Mouse (Mus musculus) urinary bladder, adult 18-20 months (tissue): Measurements from ENCODE around the gene Gm49369.
A peak's percentile ranks its signal among the peaks of the same experiment; 100 is the strongest.

Experiments used
- DNase-seq, 2 experiments: peaks; one replicate each; pipeline ENCODE4 v3.0.0; 2022; ENCODE audit warnings: low spot score in 2 of 2, mixed read lengths in 2 of 2

The Gm49369 gene

GRCm38 (mm10) chr7:142394261-142395190 is 12.1 kb upstream of the Gm49369 start:
- no peak for DNase-seq

DNA sequence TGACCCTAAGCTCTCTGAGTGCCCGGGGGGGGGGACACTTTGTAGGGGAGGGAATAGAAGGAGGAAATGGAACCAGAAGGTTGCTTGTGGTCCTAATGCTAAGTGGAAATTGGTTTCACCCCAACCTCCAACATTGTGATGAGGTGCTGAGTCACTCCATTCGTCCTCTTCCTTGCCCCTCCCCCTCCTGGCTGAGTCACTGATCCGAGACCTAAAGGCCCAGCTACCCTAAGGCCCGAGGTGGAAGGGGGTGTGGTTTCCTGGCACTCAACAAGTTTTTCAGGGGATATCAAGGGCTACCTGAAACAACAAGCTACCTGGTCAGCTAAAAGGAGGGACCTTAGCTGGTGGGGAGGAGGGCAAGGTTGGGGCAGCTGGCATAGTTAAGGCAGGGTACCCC is 10.7 kb upstream of the Gm49369 start:
- peak; percentile 61 to 74 for DNase-seq

GRCm38 (mm10) chr7:142391609-142392008 is 9.1 kb upstream of the Gm49369 start:
- no peak for DNase-seq

DNA sequence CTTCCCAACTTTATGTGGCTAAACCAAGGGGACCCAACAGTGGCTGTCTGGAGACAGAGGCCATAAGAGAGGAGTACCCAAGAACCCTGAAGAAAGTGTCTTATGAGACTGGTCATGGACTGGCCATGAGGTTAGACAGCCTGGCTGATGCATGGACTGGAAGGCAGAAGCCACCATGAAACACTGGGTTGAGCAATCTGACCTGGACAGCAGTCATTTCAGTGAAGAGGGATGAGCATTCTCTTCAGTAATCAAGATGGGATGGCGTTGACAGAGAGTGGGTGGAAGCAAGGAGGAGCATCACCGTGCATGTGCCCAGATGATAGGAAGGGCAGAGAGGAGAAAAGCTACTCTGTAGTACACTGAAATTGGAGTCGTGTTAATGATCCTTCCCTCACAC is 8.6 kb upstream of the Gm49369 start:
- no peak for DNase-seq

- DNase-seq, result no peak
These were observed 7.6 kb upstream of the Gm49369 start for GRCm38 (mm10) chr7:142389961-142390650.

GRCm38 (mm10) chr7:142388740-142389139 is 6.3 kb upstream of the Gm49369 start:
- no peak for DNase-seq

DNA sequence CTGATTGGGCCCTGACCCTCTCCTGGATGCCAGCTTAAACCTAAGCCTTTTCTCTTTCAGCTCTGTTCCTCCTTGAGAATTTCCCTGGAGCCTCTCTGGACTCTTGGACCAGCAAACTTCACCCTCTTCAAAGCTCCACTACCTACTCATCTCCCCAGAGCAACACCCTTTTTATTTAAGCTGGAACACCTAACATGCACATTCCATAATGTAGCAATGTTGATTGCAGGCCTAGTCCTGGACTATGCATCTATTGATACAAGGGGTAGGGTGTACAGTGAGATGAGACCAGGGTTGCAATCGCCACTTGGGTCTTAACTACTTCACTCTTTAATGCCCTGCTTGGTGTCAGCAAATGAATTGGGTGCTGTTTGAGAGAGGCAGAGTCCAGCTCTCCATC is 5.7 kb upstream of the Gm49369 start:
- no peak for DNase-seq

- DNase-seq, result peak; percentile 96 to 97
These were observed 5.1 kb upstream of the Gm49369 start, which contains the start of gene Ctsd for GRCm38 (mm10) chr7:142387419-142388148. TSS of gene Ctsd (minus strand) at chr7:142388038.

DNA sequence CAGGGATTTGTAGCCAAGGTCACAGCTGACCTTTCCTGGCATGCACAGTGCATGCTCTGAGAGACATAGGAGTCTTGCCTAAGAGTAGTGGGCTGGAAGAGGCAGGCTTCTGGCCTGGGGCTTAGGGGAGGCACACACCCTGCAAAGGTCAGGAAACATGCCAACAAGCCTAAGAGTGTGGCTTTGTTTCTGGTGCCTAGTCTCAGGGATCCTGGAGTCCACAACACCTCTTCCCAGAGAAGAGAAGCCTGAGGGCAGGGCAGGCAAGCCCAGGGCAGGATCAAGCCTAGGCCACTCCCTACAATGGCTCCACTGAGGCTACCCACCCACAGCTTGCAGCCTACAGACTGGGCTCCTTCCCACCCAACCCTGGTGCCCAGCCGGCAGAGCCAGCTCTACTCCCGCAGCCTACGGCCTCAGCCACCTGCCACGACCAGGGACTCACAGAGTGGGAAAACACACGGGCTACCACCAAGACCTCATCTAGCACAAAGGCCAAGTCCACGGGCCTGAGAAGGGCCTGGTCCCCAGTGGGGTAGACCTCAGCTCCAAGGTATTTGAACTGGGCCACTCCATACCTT is 4.2 kb upstream of the Gm49369 start:
- no peak for DNase-seq

- DNase-seq, result no peak
These were observed 3.4 kb upstream of the Gm49369 start for GRCm38 (mm10) chr7:142385742-142386403.

DNA sequence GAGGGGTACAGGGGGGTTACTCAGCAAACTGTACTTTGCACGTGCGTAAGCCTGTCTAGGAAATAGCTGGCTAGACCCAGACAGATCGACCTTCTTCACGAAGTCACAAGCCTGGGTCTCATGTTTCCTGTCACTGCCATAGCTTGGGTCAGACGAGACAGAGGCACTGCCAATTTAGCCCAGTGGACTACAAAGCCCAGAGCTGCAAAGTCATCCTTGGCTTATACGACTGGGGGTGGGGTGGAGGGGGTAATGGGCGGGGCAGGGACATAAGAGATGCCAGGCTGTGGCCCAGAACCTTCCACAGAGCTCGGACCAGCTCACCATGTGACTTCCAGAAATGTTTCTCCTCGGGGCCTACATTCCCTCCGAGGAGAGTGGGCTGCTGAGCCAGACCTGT is 1.8 kb upstream of the Gm49369 start:
- DNase-seq, result no peak

- no peak for DNase-seq
These were observed 1.3 kb downstream of the Gm49369 start for GRCm38 (mm10) chr7:142381175-142381574.

GRCm38 (mm10) chr7:142379186-142379585 is 3.3 kb downstream of the Gm49369 start:
- DNase-seq, result no peak

GRCm38 (mm10) chr7:142377233-142377925 is 5.1 kb downstream of the Gm49369 start:
- DNase-seq, result no peak

DNA sequence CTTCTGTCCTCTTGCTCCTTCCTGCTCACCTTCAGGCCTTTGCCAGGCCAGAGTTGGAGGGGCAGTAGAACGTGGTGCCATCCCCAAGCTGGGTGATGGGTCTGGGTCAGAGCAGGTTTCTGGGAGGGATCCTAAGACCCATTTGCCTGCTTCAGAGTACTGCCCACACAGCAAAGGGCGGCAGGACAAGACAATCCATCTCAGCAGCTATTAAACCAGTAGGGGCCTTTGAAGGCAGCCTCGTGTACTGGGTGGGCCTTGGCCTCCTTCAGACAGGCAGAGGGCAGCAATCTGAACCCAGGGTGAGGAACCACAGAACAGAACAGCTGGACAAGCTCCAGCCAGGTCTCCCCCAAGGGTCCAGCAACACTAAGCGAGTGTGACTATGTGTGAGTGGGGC is 6.4 kb downstream of the Gm49369 start:
- DNase-seq, result no peak

DNA sequence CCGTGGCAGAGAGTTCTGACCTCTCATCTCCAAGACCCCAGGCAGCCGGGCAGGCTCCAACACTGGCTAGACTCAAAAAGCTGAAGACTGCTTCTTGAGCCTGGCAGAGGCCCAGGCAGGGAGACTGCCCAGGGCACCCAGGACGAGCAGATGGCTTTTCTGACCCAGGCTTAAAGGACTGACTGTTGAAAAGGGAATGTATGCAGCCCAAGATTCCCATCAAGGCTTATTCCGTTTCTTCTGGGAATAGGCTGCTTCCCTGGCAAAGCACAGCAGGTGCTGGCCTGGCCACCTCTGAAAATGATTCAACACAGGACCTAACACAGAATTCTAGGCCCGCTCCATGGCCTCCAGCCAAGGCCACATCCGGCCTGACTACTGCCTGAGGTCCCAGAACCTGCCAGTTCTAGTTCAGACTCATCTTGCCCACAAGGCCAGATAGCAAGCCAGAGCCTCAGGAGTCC is 7.2 kb downstream of the Gm49369 start:
- peak; percentile 64 to 74 for DNase-seq

GRCm38 (mm10) chr7:142374413-142375015 is 8.0 kb downstream of the Gm49369 start:
- DNase-seq, result no peak

GRCm38 (mm10) chr7:142373641-142374412 is 8.6 kb downstream of the Gm49369 start, which contains the start of gene Ifitm10:
TSS of gene Ifitm10 (minus strand) at chr7:142373753.
- no peak for DNase-seq

DNA sequence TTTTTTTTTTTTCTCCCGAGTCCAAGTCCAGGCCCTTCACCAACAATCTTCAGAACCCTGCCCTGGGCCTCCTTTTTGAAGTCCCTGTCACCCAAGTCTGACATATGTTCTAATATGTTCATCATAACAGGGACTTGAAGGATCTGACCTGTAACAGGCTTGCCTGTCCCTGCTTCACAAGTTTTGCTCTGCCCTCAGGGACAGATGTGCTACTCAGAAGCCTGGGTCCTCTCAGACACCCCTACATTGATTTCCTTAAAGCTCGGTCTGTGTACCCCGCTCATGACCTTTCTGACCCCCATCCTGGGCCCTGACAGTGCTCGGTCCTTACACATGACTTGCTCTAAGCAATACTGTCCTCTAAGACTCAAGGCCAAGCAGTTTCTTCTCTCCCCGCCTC is 9.4 kb downstream of the Gm49369 start:
- no peak for DNase-seq
